Mouse (Mus musculus) erythroid progenitor cell, adult 5-6 weeks (primary cell): ENCODE measurements at regions not wholly inside any gene's neighbourhood (a gene's known extent, or its start where the extent isn't known, plus 50 kb on each side); places are given as distances from the start of the nearest gene placed in this dataset.

Experiments
- ATAC-seq: replicated peaks from 2 replicates; pipeline ENCODE4 v1.8.0; 2016; ENCODE audit warnings: moderate number of reproducible peaks, mild to moderate bottlenecking, moderate TSS enrichment, inconsistent platforms; ENCODE audit not compliant: poor library complexity, low FRiP score, severe bottlenecking

GRCm38 (mm10) chr10:98259283-98259682, 532.7 kb upstream of the C030005K15Rik start:
- ATAC-seq = no peak

DNA sequence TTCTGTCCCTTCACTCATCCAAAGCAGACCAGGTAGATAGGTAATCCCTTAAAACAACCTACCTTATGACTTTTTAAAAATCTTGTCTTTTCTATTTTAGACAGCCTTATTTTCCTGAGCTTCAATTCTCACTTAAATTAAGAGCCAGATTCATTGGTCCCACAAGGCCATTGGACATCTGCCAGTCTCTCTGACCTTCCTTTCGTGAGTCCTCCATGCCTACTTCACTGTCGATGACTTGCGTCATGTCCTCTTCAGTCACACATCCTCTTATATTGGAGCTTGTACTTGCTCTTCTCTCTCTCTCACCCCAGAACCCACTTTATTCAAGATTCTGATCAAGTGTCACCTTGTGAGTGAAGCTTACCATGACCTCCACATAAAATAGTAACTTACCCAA, 542.0 kb upstream of the C030005K15Rik start:
- ATAC-seq = no peak

DNA sequence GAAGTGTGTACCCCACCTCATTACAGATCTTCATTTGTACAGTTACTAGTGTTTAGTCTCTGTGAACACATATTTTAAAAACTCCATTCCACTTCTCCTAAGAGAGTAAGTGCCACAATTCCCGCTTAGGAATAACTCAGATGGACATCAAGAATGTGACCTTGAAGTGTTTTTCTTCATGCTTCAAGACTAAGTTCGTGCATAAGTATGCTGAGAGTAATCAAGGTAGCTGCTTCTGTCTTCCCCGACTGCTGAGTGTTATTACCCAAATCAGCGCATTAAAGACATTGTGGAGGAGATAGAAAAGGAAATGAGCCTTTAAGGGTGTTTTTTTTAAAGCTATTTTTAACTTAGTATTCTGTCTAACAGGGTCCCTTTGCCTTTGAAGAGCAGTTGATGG, 565.1 kb upstream of the C030005K15Rik start:
- ATAC-seq = no peak

DNA sequence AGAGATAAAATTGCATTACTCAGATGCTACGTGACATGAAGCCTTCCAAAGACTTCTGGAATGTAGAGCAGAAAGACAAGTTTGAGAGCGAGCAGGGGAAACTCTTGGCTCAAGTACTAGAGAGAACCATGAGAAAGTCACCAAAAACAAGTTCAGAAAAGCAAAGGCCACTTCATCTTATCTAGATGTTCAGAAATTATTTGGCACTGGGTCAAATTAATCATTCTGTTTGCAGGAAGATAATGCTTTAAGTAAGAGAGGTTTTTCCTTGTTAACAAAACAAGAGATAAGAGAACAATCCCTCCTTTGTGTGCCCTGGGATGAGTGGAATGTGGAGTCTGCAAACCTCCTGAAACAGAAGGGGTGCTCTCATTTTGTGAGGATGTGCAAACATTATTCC, 565.6 kb upstream of the C030005K15Rik start:
- ATAC-seq = no peak

GRCm38 (mm10) chr10:98305667-98306066, 579.1 kb upstream of the C030005K15Rik start:
- no peak for ATAC-seq

- no peak for ATAC-seq
Measured at GRCm38 (mm10) chr10:98309667-98310066, 583.1 kb upstream of the C030005K15Rik start.

DNA sequence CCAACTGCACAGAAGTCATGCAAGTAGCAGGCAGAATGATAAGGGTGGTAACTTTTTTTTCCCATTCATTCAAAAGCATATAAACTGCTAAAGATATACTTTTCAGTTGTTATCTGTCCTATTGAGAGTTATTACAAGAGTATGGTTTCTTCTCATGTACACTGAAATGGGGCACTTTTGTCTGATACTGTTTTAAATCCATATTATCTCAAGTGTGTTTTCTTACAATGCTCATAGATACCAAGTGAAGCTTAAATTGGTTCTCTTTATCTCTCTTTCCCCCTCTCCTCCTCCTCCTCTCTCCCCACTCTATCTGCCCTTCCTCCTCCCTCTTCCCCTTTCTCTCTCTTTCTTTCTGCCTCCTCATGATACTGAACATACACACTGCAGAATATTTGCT, 584.8 kb upstream of the C030005K15Rik start:
- no peak for ATAC-seq

- ATAC-seq = no peak
Measured at GRCm38 (mm10) chr10:98318416-98318815, 591.9 kb upstream of the C030005K15Rik start.

DNA sequence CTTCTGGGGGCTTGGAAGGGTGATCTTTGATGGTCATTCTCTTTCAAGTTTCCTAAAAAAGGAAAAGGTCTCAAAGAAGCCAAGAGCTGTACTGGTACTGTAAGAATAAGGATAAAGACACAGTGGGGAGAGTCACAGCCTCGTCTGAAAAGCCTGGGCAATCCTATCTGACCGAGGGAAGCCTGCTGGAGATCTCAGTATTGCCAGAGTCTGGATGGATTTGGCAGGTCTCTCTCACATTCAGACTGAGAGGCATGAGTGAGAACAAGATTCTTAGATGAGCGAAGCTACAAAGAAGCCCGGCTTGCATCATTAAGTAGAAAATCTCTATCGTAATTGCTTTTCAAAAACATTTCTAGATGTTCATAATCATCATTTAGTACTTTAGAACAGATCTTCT, 590.4 kb upstream of the Atp2b1 start:
- no peak for ATAC-seq

GRCm38 (mm10) chr10:98324591-98324990, 589.6 kb upstream of the Atp2b1 start:
- ATAC-seq = no peak

DNA sequence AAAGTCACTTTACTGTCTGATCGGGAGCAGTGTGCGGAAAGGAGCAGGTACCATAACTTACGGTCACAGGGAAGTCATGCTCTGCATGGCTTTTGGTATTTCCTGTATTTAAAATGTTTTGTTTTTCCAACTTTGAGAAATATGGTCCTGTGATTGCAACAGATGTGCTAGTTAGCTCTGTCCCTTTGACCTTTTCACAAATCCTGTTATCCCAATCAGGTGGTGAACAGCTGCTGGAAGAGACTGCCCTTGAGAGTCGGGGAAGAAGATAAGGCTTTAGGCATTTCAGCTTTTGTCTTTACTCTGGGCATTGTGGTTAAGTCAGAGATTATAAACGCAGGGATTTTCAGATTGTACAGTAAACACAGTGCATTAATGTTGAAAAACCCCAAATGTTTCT, 588.5 kb upstream of the Atp2b1 start:
- no peak for ATAC-seq

DNA sequence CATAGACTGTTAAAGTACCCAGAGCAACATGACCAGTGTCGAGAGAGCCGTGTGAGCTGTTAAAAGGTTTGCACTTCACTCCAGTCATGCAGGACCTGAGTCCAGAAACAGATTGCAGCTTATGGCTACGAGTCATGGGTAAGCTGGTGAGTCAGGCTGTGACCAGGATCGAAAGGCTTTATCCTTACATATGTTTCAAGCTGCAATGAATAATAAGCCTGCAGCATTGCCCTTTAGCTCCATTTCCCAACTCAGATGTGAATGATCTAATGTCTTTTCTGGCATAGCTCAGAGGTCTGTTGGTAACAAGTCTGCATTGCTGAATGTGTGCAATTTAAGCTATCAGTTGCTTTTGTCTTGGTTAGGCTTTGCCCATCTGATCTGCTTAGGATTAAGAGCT, 581.5 kb upstream of the Atp2b1 start:
- no peak for ATAC-seq

DNA sequence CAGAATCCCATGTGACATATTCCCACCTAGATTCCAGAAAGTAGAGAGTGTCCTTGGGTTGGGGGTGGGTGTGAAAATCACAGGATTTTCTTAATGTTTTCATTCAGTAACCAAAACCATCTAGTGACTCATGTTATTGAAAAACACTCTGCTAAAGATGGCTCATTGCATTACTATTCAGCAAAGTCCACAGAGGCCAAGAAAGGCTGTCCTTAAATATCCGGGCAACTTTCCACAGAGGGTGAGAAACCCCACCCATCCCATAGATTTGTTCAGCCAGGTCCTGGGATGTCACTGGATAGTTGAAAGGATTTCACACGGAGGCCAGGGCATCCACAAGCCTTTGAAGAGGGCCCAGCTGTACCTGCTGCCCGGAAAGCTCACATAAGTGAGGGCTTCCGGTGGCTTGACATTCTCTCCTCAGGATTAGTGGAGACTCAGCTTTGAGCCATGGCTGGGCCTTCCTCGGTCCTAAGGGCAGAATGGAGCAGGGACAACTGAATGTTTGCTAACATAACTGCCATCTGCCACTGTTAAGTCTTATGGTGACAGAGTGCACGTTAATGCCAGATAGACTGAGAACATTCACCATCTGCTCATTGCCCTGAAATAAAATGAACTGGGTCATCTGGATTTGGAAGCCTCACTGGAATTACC, 580.7 kb upstream of the Atp2b1 start:
- no peak for ATAC-seq

DNA sequence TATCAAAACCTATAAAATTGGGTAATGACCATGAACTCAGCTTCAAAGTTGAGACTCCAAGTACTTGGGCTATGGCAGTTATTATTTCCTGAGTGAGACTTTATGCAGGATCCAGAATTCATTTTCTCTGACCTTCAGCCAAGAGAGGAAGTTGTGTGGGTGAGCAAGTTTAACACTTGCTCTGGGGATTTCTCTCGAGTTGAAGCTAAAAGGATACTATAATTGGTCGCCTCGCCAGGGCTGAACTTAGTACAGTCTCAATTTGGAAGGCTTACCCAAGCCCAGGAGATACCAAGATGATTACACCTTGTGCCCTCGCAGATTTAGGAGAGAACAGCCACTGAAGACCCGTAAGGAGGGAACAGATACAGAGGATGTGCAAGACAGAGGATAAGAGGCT, 570.4 kb upstream of the Atp2b1 start:
- ATAC-seq = no peak

GRCm38 (mm10) chr10:98349466-98349865, 564.7 kb upstream of the Atp2b1 start:
- ATAC-seq = no peak

DNA sequence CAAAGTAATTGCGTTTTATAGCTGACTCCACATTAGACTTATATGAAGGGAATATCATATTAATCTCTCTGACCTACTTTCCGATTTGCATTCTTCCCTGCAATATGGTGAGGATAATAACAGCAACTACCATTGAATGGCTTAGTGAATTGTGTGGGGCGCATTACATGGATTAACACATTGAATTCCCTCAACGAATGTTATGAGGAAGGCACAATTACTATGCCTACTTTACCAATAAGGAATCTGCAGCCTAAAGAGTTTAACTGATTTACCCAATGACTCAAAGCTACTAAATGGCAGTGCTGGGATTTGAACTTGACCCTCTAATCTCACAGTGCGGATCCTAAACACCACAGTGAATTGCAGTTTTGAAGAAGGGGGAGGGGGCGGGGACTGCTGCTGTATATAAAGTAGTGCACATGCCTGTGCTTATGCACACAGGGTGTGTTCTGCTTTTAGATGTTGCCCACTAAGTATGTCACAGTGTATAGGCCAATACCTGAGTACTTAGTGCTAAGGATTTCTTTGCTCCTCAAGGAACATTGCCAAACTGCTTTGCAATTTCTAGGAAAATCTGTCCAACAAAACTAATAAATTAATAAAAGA, 563.8 kb upstream of the Atp2b1 start:
- no peak for ATAC-seq

GRCm38 (mm10) chr10:98352061-98352460, 562.1 kb upstream of the Atp2b1 start:
- no peak for ATAC-seq

- no peak for ATAC-seq
Measured at GRCm38 (mm10) chr10:98354486-98354885, 559.7 kb upstream of the Atp2b1 start.

DNA sequence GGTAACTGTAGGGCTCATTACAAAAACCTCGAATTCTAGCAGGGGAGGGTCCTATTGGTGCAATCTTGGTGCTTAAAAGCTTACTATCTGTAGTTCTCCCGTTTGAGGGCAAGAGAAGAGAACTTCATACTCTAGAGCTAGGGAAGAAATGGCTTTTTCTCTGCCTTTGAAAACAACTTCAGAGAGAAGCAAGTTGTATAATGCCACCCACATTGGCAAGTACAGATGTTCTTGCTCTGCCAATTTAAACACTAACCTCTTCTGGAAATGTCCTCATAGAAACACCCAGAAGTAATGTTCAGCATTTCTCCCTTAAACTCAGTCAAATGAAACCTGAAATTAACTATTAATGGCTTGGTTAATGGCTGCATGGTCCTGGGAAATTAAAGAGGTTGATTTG, 549.6 kb upstream of the Atp2b1 start:
- ATAC-seq = no peak

DNA sequence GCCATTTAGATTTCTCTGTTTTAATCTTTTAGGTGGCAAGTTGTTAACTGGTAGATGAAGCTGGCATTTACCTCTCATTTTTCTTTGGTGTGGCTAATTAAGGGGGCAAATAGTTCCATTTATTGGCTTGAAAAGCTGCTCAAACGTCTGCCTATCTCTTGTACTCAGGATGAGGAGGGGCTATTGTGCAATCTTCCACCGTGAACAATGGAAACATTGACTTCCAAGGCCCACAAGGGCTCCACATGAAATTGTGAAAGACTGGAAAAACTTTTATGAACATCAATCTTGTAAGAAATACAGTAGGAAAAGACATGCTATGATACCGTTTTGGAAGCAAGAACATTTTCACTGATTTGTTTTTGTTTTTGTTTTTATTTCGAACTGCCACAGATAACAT, 541.6 kb upstream of the Atp2b1 start:
- ATAC-seq = no peak

- no peak for ATAC-seq
Measured at GRCm38 (mm10) chr10:98373314-98373713, 540.9 kb upstream of the Atp2b1 start.

- no peak for ATAC-seq
Measured at GRCm38 (mm10) chr10:98374684-98375083, 539.5 kb upstream of the Atp2b1 start.
